Comparison of ENCODE assay signal across 8 mouse cellular contexts in the genomic region with DNA sequence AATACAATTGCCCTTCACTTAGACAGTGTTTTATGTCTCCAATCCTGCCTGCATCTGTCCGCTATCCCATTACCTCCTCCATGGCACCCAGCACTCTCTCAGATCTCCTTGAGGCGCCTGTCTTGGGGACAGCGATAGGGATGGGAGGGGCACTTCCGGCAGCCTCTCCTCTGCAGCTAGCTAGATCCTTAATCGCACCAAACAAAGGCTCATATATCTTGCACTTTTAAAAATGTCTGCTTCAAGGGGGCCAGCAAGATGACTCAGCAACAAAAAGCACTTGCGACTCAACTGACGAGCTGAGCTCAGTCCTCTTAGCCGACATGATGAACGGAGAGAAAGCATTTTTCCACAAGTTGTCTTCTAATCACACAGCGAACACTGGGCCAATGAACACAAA. TPM values are rescaled to one million over a fixed set of nuclear protein-coding genes. Genes with fewer than 3 reads are reported as not detected.
DNase-seq lines count a peak whose midpoint lies in the region; ATAC-seq and TF ChIP-seq lines count a peak whose summit lies in the region.

No protein-coding gene starts in this region.

- no peaks in the 10 kb centered on the region for H3K79me2 ChIP-seq in MEL (ENCODE audit: control insufficient read depth, insufficient read depth, low read length, poor library complexity)

- H3K9me3 ChIP-seq in MEL (replicated peaks; ENCODE audit: insufficient read depth, low read length): no peaks in the 10 kb centered on the region

- H3K36me3 ChIP-seq in MEL (ENCODE audit: control insufficient read depth in 1 of 2, insufficient read depth in 2 of 2, low read length in 2 of 2): peaks cover 0 to 28% of the 10 kb centered on the region in 2 experiments; a peak in 2 of 4 replicates

- TF ChIP-seq POLR2A in MEL (IDR thresholded peaks at IDR 0.05; ENCODE audit: control insufficient read depth in 1 of 2, insufficient read depth in 1 of 2, low read depth in 1 of 2, low read length in 2 of 2, poor library complexity in 1 of 2): peak; percentile 29 to 74; a peak in 2 of 4 replicates

- TF ChIP-seq CTCF in MEL (IDR thresholded peaks at IDR 0.05 in 2 of 3, conservative IDR thresholded peaks at IDR 0.05 in 1 of 3; ENCODE audit: control insufficient read depth in 1 of 3, insufficient read depth in 1 of 3, low read depth in 2 of 3, low read length in 3 of 3, poor library complexity in 1 of 3, severe bottlenecking in 1 of 3): no peak

- peak overlapping the region; percentile 52 for H3K4me3 ChIP-seq in MEL (ENCODE audit: control insufficient read depth in 1 of 2, insufficient read depth in 1 of 2, low read depth in 2 of 2, low read length in 2 of 2)

- TF ChIP-seq EP300 in MEL (IDR thresholded peaks at IDR 0.05; ENCODE audit: low read depth in 1 of 2, low read length in 2 of 2): peak; percentile 75 to 94

- H3K27ac ChIP-seq in MEL (ENCODE audit: control insufficient read depth, low read depth, low read length): peak overlapping the region; percentile 92

- peak overlapping the region; percentile 47 for H3K9ac ChIP-seq in MEL (ENCODE audit: control insufficient read depth, low read depth, low read length, poor library complexity, severe bottlenecking)

- no peaks in the 10 kb centered on the region for H3K27me3 ChIP-seq in MEL (ENCODE audit: control insufficient read depth in 1 of 2, insufficient read depth in 2 of 2, low read length in 2 of 2)

- no peak for ATAC-seq in CD4-positive, CD25-positive, alpha-beta regulatory T cell, adult 4 months

- H3K4me1 ChIP-seq in MEL (ENCODE audit: control insufficient read depth in 1 of 2, insufficient read depth in 2 of 2, low read length in 2 of 2): peaks cover 8 to 36% of the 10 kb centered on the region in 2 experiments

- TF ChIP-seq RAD21 in MEL (IDR thresholded peaks at IDR 0.05; ENCODE audit: low read depth, low read length): no peak

- peak; percentile 11 for DNase-seq in CD4-positive, CD25-positive, alpha-beta regulatory T cell, adult 2 months (ENCODE audit: low read depth, low spot score)
- DNase-seq in MEL (ENCODE audit: low read depth, low spot score): peak; percentile 96
- DNase-seq in kidney, adult 9 months: peak; percentile 41
- peak; percentile 25 for DNase-seq in lung, postnatal 14 days
- DNase-seq in cerebellum, adult 11-12 months: no peak
- no peak for DNase-seq in right cerebral cortex, postnatal 36 days (ENCODE audit: low spot score in 2 of 2)
- no peak for DNase-seq in cerebellum, adult 18-20 months

TF ChIP-seq in MEL, 35 proteins besides CTCF, POLR2A, EP300 and RAD21:
- TF ChIP-seq KAT2A (conservative IDR thresholded peaks at IDR 0.05; ENCODE audit: low read depth, low read length): no peak
- TF ChIP-seq ZNF384 (IDR thresholded peaks at IDR 0.05; ENCODE audit: low read depth, low read length): no peak
- peak; percentile 87 for TF ChIP-seq ETS1 (IDR thresholded peaks at IDR 0.05; ENCODE audit: low read depth, low read length)
- TF ChIP-seq MAFK (IDR thresholded peaks at IDR 0.05; ENCODE audit: borderline replicate concordance, low read depth, low read length): peak; percentile 86; the same call in 1 of the 2 replicates
- TF ChIP-seq POLR2AphosphoS5 (IDR thresholded peaks at IDR 0.05; ENCODE audit: borderline replicate concordance, low read depth, low read length): no peak
- TF ChIP-seq GABPA (IDR thresholded peaks at IDR 0.05; ENCODE audit: low read depth, low read length): peak; percentile 97
- no peak for TF ChIP-seq USF2 (IDR thresholded peaks at IDR 0.05; ENCODE audit: borderline replicate concordance in 1 of 2, insufficient read depth in 1 of 2, low read depth in 1 of 2, low read length in 2 of 2)
- TF ChIP-seq TAL1 (IDR thresholded peaks at IDR 0.05; ENCODE audit: low read length): peak; percentile 56
- peak; percentile 65; the same call in 1 of the 2 replicates for TF ChIP-seq ZMIZ1 (IDR thresholded peaks at IDR 0.05; ENCODE audit: low read depth, low read length)
- TF ChIP-seq BHLHE40 (IDR thresholded peaks at IDR 0.05; ENCODE audit: borderline replicate concordance, low read depth, low read length): no peak; the same call in 1 of the 2 replicates
- peak; percentile 75 for TF ChIP-seq POLR2AphosphoS2 (IDR thresholded peaks at IDR 0.05; ENCODE audit: low read length)
- TF ChIP-seq ELF1 (IDR thresholded peaks at IDR 0.05; ENCODE audit: low read depth, low read length): peak; percentile 54; the same call in 1 of the 2 replicates
- TF ChIP-seq SIN3A (IDR thresholded peaks at IDR 0.05; ENCODE audit: low read length): peak; percentile 85
- TF ChIP-seq MAZ (IDR thresholded peaks at IDR 0.05; ENCODE audit: low read depth, low read length): peak; percentile 98
- no peak for TF ChIP-seq MYB (IDR thresholded peaks at IDR 0.05; ENCODE audit: low read depth, low read length)
- peak; percentile 62 for TF ChIP-seq NELFE (IDR thresholded peaks at IDR 0.05; ENCODE audit: low read depth, low read length)
- peak; percentile 83 for TF ChIP-seq TCF12 (IDR thresholded peaks at IDR 0.05; ENCODE audit: low read depth, low read length)
- TF ChIP-seq MAX (IDR thresholded peaks at IDR 0.05; ENCODE audit: low read length): no peak
- peak; percentile 51; the same call in 1 of the 2 replicates for TF ChIP-seq HCFC1 (IDR thresholded peaks at IDR 0.05; ENCODE audit: low read depth, low read length)
- peak; percentile 82 for TF ChIP-seq RCOR1 (IDR thresholded peaks at IDR 0.05; ENCODE audit: low read depth, low read length)
- no peak for TF ChIP-seq JUND (IDR thresholded peaks at IDR 0.05; ENCODE audit: low read depth, low read length)
- TF ChIP-seq MXI1 (IDR thresholded peaks at IDR 0.05; ENCODE audit: low read depth, low read length): peak; percentile 33
- TF ChIP-seq GATA1 (IDR thresholded peaks at IDR 0.05; ENCODE audit: low read depth, low read length): peak; percentile 85
- 0 out of 2 replicates have a peak, but pooled peaks have one; percentile 71 for TF ChIP-seq MYC (IDR thresholded peaks at IDR 0.05; ENCODE audit: low read depth, low read length)
- peak; percentile 86 for TF ChIP-seq TBP (IDR thresholded peaks at IDR 0.05; ENCODE audit: low read depth, low read length)

RNA-seq across cellular contexts. Expression of a gene that starts 55.3 kb away (rescaled TPM):
- polyA plus RNA-seq in CD4-positive, CD25-positive, alpha-beta regulatory T cell, adult 4 months (2017; shearing (Covaris generic)): 10 to 100 TPM in 1 of 2 experiments, 1 to 10 TPM in 1; 5.3 to 12.6 TPM
- total RNA-seq in MEL (2012; rRNA removed): 1.1 and 1.2 TPM in 2 replicates
- polyA plus RNA-seq in MEL (2012; ENCODE audit: insufficient read depth in 1 of 2, insufficient read length in 2 of 2, low read depth in 1 of 2, low replicate concordance in 2 of 2, missing spikeins in 1 of 2): 1 to 10 TPM in 1 of 2 experiments, not detected in 1; 3.3 TPM

Comparison
In these comparisons a context has a peak if more than half of its experiments do, and no peak if none do; other contexts are left out.
1. DNase-seq: peak in CD4-positive, CD25-positive, alpha-beta regulatory T cell, adult 2 months (single experiment), MEL (single experiment), kidney, adult 9 months (single experiment) and lung, postnatal 14 days (single experiment); none in cerebellum, adult 11-12 months (single experiment), right cerebral cortex, postnatal 36 days (0 of 2) and cerebellum, adult 18-20 months (0 of 2).